In genomic region chr17:43431692-43432091, GRCm38 (mm10) we compare ENCODE assay signal across 17 mouse cellular contexts.
DNase-seq lines count a peak whose midpoint lies in the region; ATAC-seq and TF ChIP-seq lines count a peak whose summit lies in the region.
"Had no signal": no experiment of that assay in that cellular context is flagged by ENCODE, and none has a peak within 500 bp of the region (broad histone marks: within the 10 kb centered on the region; RNA-seq: fewer than 3 reads in every experiment).

No protein-coding gene starts in this region.

- WGBS in lung, embryonic 14.5 days, result 29% methylated on average over 5 of the region's 5 CpGs
- 32% methylated on average over 5 of the region's 5 CpGs for WGBS in kidney, embryonic 15.5 days
- 41% methylated on average over 5 of the region's 5 CpGs for WGBS in stomach, embryonic 16.5 days

- no peak overlapping the region for H3K4me3 ChIP-seq in lung, embryonic 14.5 days (ENCODE audit: low read depth, low read length)
- H3K4me3 ChIP-seq in kidney, embryonic 15.5 days (replicated peaks), result no peak overlapping the region
- H3K4me3 ChIP-seq in stomach, embryonic 16.5 days (replicated peaks; ENCODE audit: low read length), result no peak overlapping the region
- H3K4me3 ChIP-seq: midbrain, embryonic 13.5 days had no signal

- H3K9ac ChIP-seq in lung, embryonic 14.5 days, result no peak overlapping the region
- no peak overlapping the region for H3K9ac ChIP-seq in kidney, embryonic 15.5 days
- no peak overlapping the region for H3K9ac ChIP-seq in stomach, embryonic 16.5 days (ENCODE audit: low read length)
- H3K9ac ChIP-seq: liver, embryonic 14.5 days; midbrain, embryonic 13.5 days had no signal

- no peaks in the 10 kb centered on the region for H3K9me3 ChIP-seq in lung, embryonic 14.5 days (ENCODE audit: low read depth, low read length)
- no peaks in the 10 kb centered on the region for H3K9me3 ChIP-seq in kidney, embryonic 15.5 days (replicated peaks)
- no peaks in the 10 kb centered on the region for H3K9me3 ChIP-seq in stomach, embryonic 16.5 days (replicated peaks; ENCODE audit: control insufficient read depth, low read length)
- H3K9me3 ChIP-seq: midbrain, embryonic 13.5 days had no signal

- no peak overlapping the region for H3K27ac ChIP-seq in lung, embryonic 14.5 days (ENCODE audit: low read depth)
- H3K27ac ChIP-seq in kidney, embryonic 15.5 days, result peak overlapping the region; percentile 42; the same call in 1 of the 2 replicates
- H3K27ac ChIP-seq in stomach, embryonic 16.5 days (ENCODE audit: low read length), result no peak overlapping the region
- H3K27ac ChIP-seq: liver, embryonic 14.5 days; midbrain, embryonic 13.5 days had no signal

- H3K4me2 ChIP-seq in lung, embryonic 14.5 days, result no peak overlapping the region
- no peak overlapping the region for H3K4me2 ChIP-seq in kidney, embryonic 15.5 days
- H3K4me2 ChIP-seq in stomach, embryonic 16.5 days (ENCODE audit: low read depth, low read length), result no peak overlapping the region
- H3K4me2 ChIP-seq: midbrain, embryonic 13.5 days had no signal

- peak; percentile 5 for DNase-seq in embryo, embryonic 10.5 days (ENCODE audit: low spot score)
- DNase-seq in embryo, embryonic 9.5 days (ENCODE audit: extremely low spot score), result no peak
- DNase-seq in lung, embryonic 14.5 days, result peak; percentile 51
- no peak for DNase-seq in lung, postnatal 36 days
- no peak for DNase-seq in left cerebral cortex, adult 8-10 months (ENCODE audit: low spot score in 2 of 2)
- no peak for DNase-seq in gastrocnemius, postnatal 10 days
- DNase-seq: cerebellum, adult 9-10 months; gastrocnemius, postnatal 36 days; lung, postnatal 14 days; spleen, adult 18-20 months; thymus, postnatal 36 days had no signal

- no peaks in the 10 kb centered on the region for H3K36me3 ChIP-seq in lung, embryonic 14.5 days (ENCODE audit: insufficient read depth)
- no peaks in the 10 kb centered on the region for H3K36me3 ChIP-seq in kidney, embryonic 15.5 days
- no peaks in the 10 kb centered on the region for H3K36me3 ChIP-seq in stomach, embryonic 16.5 days (ENCODE audit: control insufficient read depth, insufficient read depth, low read length)
- H3K36me3 ChIP-seq: midbrain, embryonic 13.5 days had no signal

- H3K4me1 ChIP-seq in lung, embryonic 14.5 days (ENCODE audit: insufficient read depth), result no peaks in the 10 kb centered on the region
- no peaks in the 10 kb centered on the region for H3K4me1 ChIP-seq in kidney, embryonic 15.5 days
- no peaks in the 10 kb centered on the region for H3K4me1 ChIP-seq in stomach, embryonic 16.5 days (ENCODE audit: control insufficient read depth, insufficient read depth, low read length)
- H3K4me1 ChIP-seq: midbrain, embryonic 13.5 days had no signal

- peak; percentile 47; the same call in 1 of the 2 replicates for ATAC-seq in lung, embryonic 14.5 days (ENCODE audit: insufficient read depth)
- ATAC-seq in kidney, embryonic 15.5 days (replicated peaks; ENCODE audit: low FRiP score), result 0 out of 2 replicates have a peak, but pooled peaks have one; percentile 33
- 0 out of 2 replicates have a peak, but pooled peaks have one; percentile 21 for ATAC-seq in stomach, embryonic 16.5 days (ENCODE audit: insufficient read depth, low FRiP score)
- ATAC-seq: activated CD4-positive, CD25-positive, alpha-beta regulatory T cell, adult 4 months; hindbrain, embryonic 16.5 days; midbrain, embryonic 13.5 days had no signal

- no peaks in the 10 kb centered on the region for H3K27me3 ChIP-seq in lung, embryonic 14.5 days (ENCODE audit: insufficient read depth, low read length)
- no peaks in the 10 kb centered on the region for H3K27me3 ChIP-seq in kidney, embryonic 15.5 days
- no peaks in the 10 kb centered on the region for H3K27me3 ChIP-seq in stomach, embryonic 16.5 days (ENCODE audit: control insufficient read depth, insufficient read depth, low read length)
- H3K27me3 ChIP-seq: midbrain, embryonic 13.5 days had no signal

- no peak for TF ChIP-seq CTCF in lung, embryonic 14.5 days (IDR thresholded peaks at IDR 0.05; ENCODE audit: low read depth)

Comparison
In these comparisons a context has a peak if more than half of its experiments do, and no peak if none do; other contexts are left out.
1. DNase-seq: peak in embryo, embryonic 10.5 days (single experiment) and lung, embryonic 14.5 days (single experiment); none in embryo, embryonic 9.5 days (single experiment), lung, postnatal 36 days (single experiment), left cerebral cortex, adult 8-10 months (0 of 2) and gastrocnemius, postnatal 10 days (single experiment).
2. Peak in every context shown above with its lines, with median percentiles within 50 percentile points of each other: ATAC-seq.